Mouse (Mus musculus) C2C12 (cell line): Measurements from ENCODE around the gene Ube2z.

ENCODE experiments used
- CEBPB ChIP-seq: IDR thresholded peaks from one replicate; pipeline ENCODE4 v1.6.1; 2011; ENCODE audit warnings: low read depth, mild to moderate bottlenecking, control low read depth, moderate library complexity
- CTCF ChIP-seq: IDR thresholded peaks from one replicate; pipeline ENCODE4 v1.5.1; 2011; ENCODE audit not compliant: control insufficient read depth, insufficient read depth, insufficient read length
- FOSL1 ChIP-seq: IDR thresholded peaks from one replicate; pipeline ENCODE4 v1.8.0; 2011; ENCODE audit warnings: mild to moderate bottlenecking, low read length; ENCODE audit not compliant: poor library complexity, insufficient read depth, severe bottlenecking
- MAX ChIP-seq: IDR thresholded peaks from one replicate; pipeline ENCODE4 v1.6.1; 2011; ENCODE audit warnings: mild to moderate bottlenecking, control low read depth
- MYOD1 ChIP-seq: IDR thresholded peaks from one replicate; pipeline ENCODE4 v1.6.1; 2011; ENCODE audit warnings: low read depth; ENCODE audit not compliant: control insufficient read depth, insufficient read length
- MYOG ChIP-seq: IDR thresholded peaks from one replicate; pipeline ENCODE4 v1.6.1; 2011; ENCODE audit not compliant: control insufficient read depth, insufficient read length; ENCODE audit errors: extremely low read depth
- USF1 ChIP-seq: IDR thresholded peaks from one replicate; pipeline ENCODE4 v1.6.1; 2011; ENCODE audit warnings: low read depth, mild to moderate bottlenecking, control low read depth, moderate library complexity

- peak; percentile 89 for TF ChIP-seq USF1
- no peak for TF ChIP-seq CTCF
- TF ChIP-seq MYOD1, result no peak
- peak; percentile 10 for TF ChIP-seq FOSL1
- TF ChIP-seq MYOG, result no peak
- TF ChIP-seq MAX, result peak; percentile 92
- TF ChIP-seq CEBPB, result no peak
These were observed 10.5 kb upstream of the Ube2z start, which contains the start of gene Atp5g1 for GRCm38 (mm10) chr11:96075509-96076220.
